Comparison of ENCODE assay signal across 9 mouse cellular contexts in the genomic region with DNA sequence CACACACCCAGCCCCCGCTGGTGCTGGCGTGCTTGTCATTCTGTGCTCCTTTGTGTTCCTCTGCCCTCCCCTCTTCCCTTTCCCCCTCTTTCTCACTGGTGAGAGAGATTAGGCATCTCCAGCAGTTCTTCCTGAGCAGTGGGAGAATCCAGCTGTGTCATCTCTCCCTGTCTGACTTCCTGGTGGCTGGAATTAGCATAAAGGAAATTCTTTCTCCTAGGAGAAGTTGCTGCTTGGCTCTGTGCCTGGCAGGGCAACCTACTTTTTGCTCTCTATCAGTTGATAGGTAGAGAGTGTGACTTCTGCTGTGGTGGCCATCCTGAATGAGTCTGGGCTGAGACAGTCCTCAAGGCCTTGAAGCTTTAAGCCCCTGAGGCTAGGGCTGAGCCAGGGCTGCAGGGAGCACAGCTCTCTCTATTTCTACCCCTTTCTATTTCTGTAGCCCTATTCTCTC.
A peak's percentile ranks its signal among the peaks of the same experiment; 100 is the strongest.
DNase-seq lines count a peak whose midpoint lies in the region; ATAC-seq lines count a peak whose summit lies in the region.
"Had no signal": no experiment of that assay in that cellular context is flagged by ENCODE, and none has a peak within 500 bp of the region (broad histone marks: within the 10 kb centered on the region; RNA-seq: fewer than 3 reads in every experiment).

No protein-coding gene starts in this region.

- no peaks in the 10 kb centered on the region for H3K9me3 ChIP-seq in lung, embryonic 15.5 days
- H3K9me3 ChIP-seq: heart, embryonic 15.5 days had no signal

- no peak overlapping the region for H3K9ac ChIP-seq in lung, embryonic 15.5 days
- H3K9ac ChIP-seq: heart, embryonic 15.5 days had no signal

- WGBS in lung, embryonic 15.5 days, result 2% methylated on average over 2 of the region's 2 CpGs

- H3K4me2 ChIP-seq in lung, embryonic 15.5 days, result no peak overlapping the region
- H3K4me2 ChIP-seq: heart, embryonic 15.5 days had no signal

- no peak overlapping the region for H3K4me3 ChIP-seq in lung, embryonic 15.5 days
- H3K4me3 ChIP-seq: heart, embryonic 15.5 days had no signal

- no peaks in the 10 kb centered on the region for H3K36me3 ChIP-seq in lung, embryonic 15.5 days
- H3K36me3 ChIP-seq: heart, embryonic 15.5 days had no signal

- peaks cover 7% of the 10 kb centered on the region; the same call in 1 of the 2 replicates for H3K4me1 ChIP-seq in lung, embryonic 15.5 days

- peak; percentile 19 to 27 for DNase-seq in frontal cortex, postnatal 10 days (ENCODE audit: low spot score in 2 of 2)
- no peak for DNase-seq in lung, postnatal 25 days (ENCODE audit: low spot score)
- peak; percentile 54 for DNase-seq in kidney, postnatal 10 days
- DNase-seq in right cerebral cortex, postnatal 10 days (ENCODE audit: low spot score in 2 of 2), result peak; percentile 38 to 47
- DNase-seq in spleen, postnatal 10 days (ENCODE audit: low spot score in 2 of 2), result no peak
- no peak for DNase-seq in spleen, postnatal 4 days (ENCODE audit: low spot score in 2 of 2)

- H3K27ac ChIP-seq in lung, embryonic 15.5 days, result no peak overlapping the region
- H3K27ac ChIP-seq: heart, embryonic 15.5 days had no signal

- H3K27me3 ChIP-seq in lung, embryonic 15.5 days, result no peaks in the 10 kb centered on the region
- H3K27me3 ChIP-seq: heart, embryonic 15.5 days had no signal

- no peak; the same call in 1 of the 2 replicates for ATAC-seq in frontal cortex, adult (ENCODE audit: low TSS enrichment)
- peak; percentile 74; the same call in 1 of the 2 replicates for ATAC-seq in lung, embryonic 15.5 days (ENCODE audit: borderline replicate concordance, extremely low read depth, low FRiP score, low TSS enrichment)

Comparison
In these comparisons a context has a peak if more than half of its experiments do, and no peak if none do; other contexts are left out.
1. DNase-seq: peak in frontal cortex, postnatal 10 days (2 of 2), kidney, postnatal 10 days (single experiment) and right cerebral cortex, postnatal 10 days (2 of 2); none in lung, postnatal 25 days (single experiment), spleen, postnatal 10 days (0 of 2) and spleen, postnatal 4 days (0 of 2).